Mouse (Mus musculus) small intestine, adult 2 months (tissue): Measurements from ENCODE around the gene Arpp19.

Source experiments
- CTCF ChIP-seq: fragments of 200-500 bp; IDR thresholded peaks from 2 replicates; pipeline ENCODE4 v1.5.1; 2012; ENCODE audit warnings: low read depth, mild to moderate bottlenecking, control low read depth, inconsistent platforms, low read length, moderate library complexity, mixed read lengths; ENCODE audit not compliant: insufficient replicate concordance, insufficient read length; ENCODE audit errors: extremely low read depth
- POLR2A ChIP-seq: fragments of 200-500 bp; IDR thresholded peaks from 2 replicates; pipeline ENCODE4 v1.6.1; 2012; ENCODE audit warnings: low read depth, mild to moderate bottlenecking, control low read depth, inconsistent platforms, low read length, moderate library complexity

- TF ChIP-seq CTCF (no peak), POLR2A (no peak)
Measured at GRCm38 (mm10) chr9:75047079-75047478, 9.7 kb downstream of the Arpp19 start.
